Mouse (Mus musculus) G1E (cell line): ENCODE results near the gene Cstb.

Experiments
- CTCF ChIP-seq: IDR thresholded peaks from 2 replicates; pipeline ENCODE4 v1.5.1; 2012; ENCODE audit warnings: low read depth, low read length, inconsistent platforms, mixed read lengths
- GATA1 ChIP-seq: IDR thresholded peaks from 2 replicates; pipeline ENCODE4 v1.6.1; 2012; ENCODE audit warnings: borderline replicate concordance, low read length, inconsistent platforms, mixed read lengths
- TAL1 ChIP-seq: conservative IDR thresholded peaks from 2 replicates; pipeline ENCODE4 v1.6.1; 2012; ENCODE audit warnings: low read depth, low read length, inconsistent platforms, mixed read lengths

GRCm38 (mm10) chr10:78457495-78458347, 32.3 kb downstream of the Cstb start:
- TF ChIP-seq CTCF (no peak), GATA1 (no peak), TAL1 (no peak)
